Mouse (Mus musculus) Patski (cell line): ENCODE results near the gene Rdh5. TPM values are rescaled to one million over a fixed set of nuclear protein-coding genes. Genes with fewer than 3 reads are reported as not detected.

Experiments used
- ATAC-seq: fragments of 100-300 bp; one replicate; pipeline ENCODE4 v1.8.0; 2021
- CTCF ChIA-PET: fragments of 350-600 bp; sonication (Branson Sonifier 250); formaldehyde crosslinking; loops from one replicate; lab custom pipeline; 2022; ENCODE audit warnings: inconsistent platforms; lab: Charles Lee
- POLR2A ChIA-PET: fragments of 350-600 bp; sonication (Branson Sonifier 250); formaldehyde crosslinking; loops from one replicate; lab custom pipeline; 2022; ENCODE audit warnings: antibody characterized with exemption, inconsistent platforms; lab: Charles Lee
- DNase-seq: peaks from one replicate; pipeline ENCODE4 v3.0.0-alpha.2; 2011; ENCODE audit warnings: low read depth, low spot score
- H3K27me3 ChIP-seq: fragments of 371-371 bp; one replicate; pipeline ENCODE4 v1.5.1; 2021
- CTCF ChIP-seq: fragments of 100-300 bp; IDR thresholded peaks from one replicate; pipeline ENCODE4 v1.5.1; 2021
- in situ Hi-C: fragments of 300-500 bp; cut with MboI; formaldehyde crosslinking; loops from 3 replicates; pipeline ENCODE4 v1.11.1; 2018; ENCODE audit warnings: low pct_unique_long_range_greater_than_20kb, mixed read lengths
- polyA plus RNA-seq: library from polyadenylated mRNA; unstranded; gene quantifications from one replicate; pipeline ENCODE4 v1.2.3, GENCODE M21; 2021

The Rdh5 gene
- polyA plus RNA-seq, 1 experiment from 2014 or later = 10.8 TPM

DNA sequence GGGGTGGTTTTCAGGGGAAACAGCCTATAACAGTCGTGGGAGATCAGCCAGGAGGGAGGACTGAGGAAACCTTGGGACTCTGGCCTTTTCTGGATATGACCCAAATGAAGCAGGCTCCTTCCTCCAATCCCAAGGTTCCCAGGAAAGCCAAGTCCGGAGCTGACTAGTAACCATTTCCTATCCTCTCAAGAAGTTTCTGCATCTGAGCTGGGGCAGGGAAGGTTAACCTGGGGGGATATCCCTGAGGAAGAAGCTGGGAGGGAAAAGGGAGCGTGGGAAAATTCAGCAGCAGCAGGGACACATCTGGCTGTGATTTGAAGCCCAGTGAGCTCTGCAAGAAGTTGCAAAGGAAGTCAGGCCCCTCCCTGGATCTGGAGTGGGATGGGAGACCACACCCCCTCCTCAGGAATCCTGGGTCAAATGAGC is 1.9 kb downstream of the Rdh5 start:
- TF ChIP-seq CTCF = no peak
- H3K27me3 ChIP-seq = no peaks in the 10 kb centered on the region
- ChIA-PET CTCF (interaction anchor here (1.4 to 11.2 kb wide), 5 partner anchors 8 to 59 kb away, joined by 4 to 99 read pairs (median 12); no protein-coding TSS in a partner anchor), POLR2A (interaction anchor here (1.3 to 4.4 kb wide), 4 partner anchors 8 to 18 kb away, joined by 3 to 28 read pairs (median 17); no protein-coding TSS in a partner anchor)
- in situ Hi-C loops = loop anchor here (5.0 to 25.0 kb wide), 2 partner anchors 57 to 1258 kb away; partner anchors contain the start of genes Nab2 and Nemp1
- DNase-seq = no peak
- no peak for ATAC-seq

DNA sequence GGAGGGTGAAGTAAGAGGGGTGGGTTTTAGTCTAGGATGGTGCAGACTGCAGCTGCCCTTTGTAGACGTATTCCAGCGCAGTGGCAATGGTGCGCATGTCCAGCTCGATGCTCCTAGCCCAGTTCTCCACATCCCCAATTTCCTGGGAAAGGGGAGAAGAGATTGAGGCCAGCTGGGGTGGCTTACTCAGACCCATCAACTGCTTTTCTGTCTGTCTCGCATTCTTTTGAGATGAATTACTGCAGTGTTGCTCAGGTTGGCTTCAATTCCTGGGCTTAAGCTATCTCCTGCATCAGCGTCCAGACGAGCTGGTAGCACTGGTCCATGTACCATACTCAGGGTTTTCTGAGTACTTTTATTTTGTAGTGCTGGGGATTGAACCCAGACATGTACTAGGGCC is 2.7 kb downstream of the Rdh5 start:
- POLR2A ChIA-PET = interaction anchor here (1.0 to 4.4 kb wide), 4 partner anchors 11 to 22 kb away, joined by 3 to 28 read pairs (median 10); no protein-coding TSS in a partner anchor
- ATAC-seq (no peak), DNase-seq (no peak)
- in situ Hi-C loops = loop anchor here (5.0 to 25.0 kb wide), 2 partner anchors 57 to 1258 kb away; partner anchors contain the start of genes Nab2 and Nemp1
- TF ChIP-seq CTCF = no peak
- CTCF ChIA-PET = interaction anchor here (5.7 to 11.2 kb wide), 2 partner anchors 25 to 60 kb away, joined by 54 to 99 read pairs; no protein-coding TSS in a partner anchor
- H3K27me3 ChIP-seq = no peaks in the 10 kb centered on the region

DNA sequence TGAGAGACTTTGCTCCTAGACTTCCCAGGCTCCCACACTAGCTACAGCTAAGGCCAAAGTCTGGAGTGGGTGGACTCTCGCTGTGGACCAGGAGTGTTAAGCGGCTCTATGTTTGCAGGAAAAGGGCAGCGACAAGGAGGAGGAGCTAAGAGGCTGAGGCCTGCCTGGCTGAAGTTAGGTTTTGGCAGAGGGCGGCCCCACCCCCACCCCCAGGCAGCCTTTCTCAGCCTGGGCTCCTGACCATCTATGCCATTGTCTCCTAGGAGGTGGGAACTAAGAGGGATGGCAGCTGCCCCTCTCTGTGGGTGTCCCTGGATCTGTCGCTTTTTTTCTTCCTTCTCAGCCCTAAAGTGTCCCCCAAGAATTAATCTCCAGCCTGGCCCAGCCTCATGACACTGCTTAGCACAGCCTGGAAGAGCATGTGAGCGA is 3.5 kb downstream of the Rdh5 start:
- ChIA-PET POLR2A (interaction anchor here (1.0 to 2.9 kb wide), 3 partner anchors 9 to 23 kb away, joined by 3 to 18 read pairs (median 3); no protein-coding TSS in a partner anchor), CTCF (interaction anchor here (0.7 to 11.2 kb wide), 5 partner anchors 12 to 60 kb away, joined by 3 to 99 read pairs (median 4); no protein-coding TSS in a partner anchor)
- TF ChIP-seq CTCF = no peak
- ATAC-seq (no peak), DNase-seq (no peak)
- no peaks in the 10 kb centered on the region for H3K27me3 ChIP-seq
- in situ Hi-C loops = loop anchor here (25.0 kb wide), 1 partner anchor 1257 kb away; the partner anchor contains the start of genes Nab2 and Nemp1

DNA sequence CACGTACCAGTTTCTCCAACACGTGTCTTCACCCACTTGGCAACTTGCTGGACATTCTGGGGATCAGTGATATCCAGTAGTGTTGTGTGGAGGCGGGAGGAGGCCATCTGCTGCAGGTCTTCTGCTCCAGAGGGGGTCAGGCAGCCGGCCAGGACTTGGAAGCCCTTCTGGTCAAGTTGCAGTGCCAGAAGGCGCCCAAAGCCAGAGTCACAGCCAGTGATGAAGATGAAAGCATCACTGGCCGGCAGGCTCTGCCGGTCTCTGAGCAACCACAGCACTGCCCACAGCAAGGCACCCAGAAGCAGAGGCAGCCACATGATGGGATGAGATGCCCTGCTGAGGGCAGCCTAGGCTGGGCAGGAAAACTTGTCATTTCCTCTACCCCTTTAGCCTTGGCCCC is 4.4 kb downstream of the Rdh5 start:
- in situ Hi-C loops = loop anchor here (25.0 kb wide), 1 partner anchor 1256 kb away; the partner anchor contains the start of genes Nab2 and Nemp1
- TF ChIP-seq CTCF = no peak
- CTCF ChIA-PET = interaction anchor here (0.7 to 11.2 kb wide), 3 partner anchors 13 to 26 kb away, joined by 3 to 99 read pairs (median 3); no protein-coding TSS in a partner anchor
- H3K27me3 ChIP-seq = no peaks in the 10 kb centered on the region
- POLR2A ChIA-PET = interaction anchor here (1.0 to 1.6 kb wide), 2 partner anchors 8 to 9 kb away, joined by 3 read pairs; no protein-coding TSS in a partner anchor
- DNase-seq = no peak
- peak; percentile 15 for ATAC-seq

DNA sequence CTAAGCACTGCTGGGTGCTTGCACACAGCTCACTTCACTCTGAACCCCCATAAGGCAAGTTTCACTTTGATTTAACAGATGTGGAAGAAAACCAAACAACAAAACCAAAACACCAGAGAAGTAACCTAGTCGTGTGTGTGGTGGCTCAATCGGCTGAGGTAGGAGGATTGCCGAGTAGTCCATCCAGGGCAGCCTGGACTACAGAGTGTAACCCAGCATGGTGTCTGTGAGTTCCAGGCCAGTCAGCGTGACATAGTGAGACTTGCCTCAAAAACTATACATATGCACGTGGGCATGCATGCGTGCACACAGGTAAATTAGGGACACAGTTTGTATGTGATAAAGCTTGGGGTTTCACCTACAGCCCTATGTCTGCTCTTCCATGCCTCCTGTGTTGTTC is 5.3 kb downstream of the Rdh5 start:
- ChIA-PET POLR2A (interaction anchor here (1.6 to 2.3 kb wide), 2 partner anchors 9 to 61 kb away, joined by 3 to 6 read pairs; no protein-coding TSS in a partner anchor), CTCF (interaction anchor here (1.7 to 5.1 kb wide), 2 partner anchors 14 to 27 kb away, joined by 4 to 48 read pairs; no protein-coding TSS in a partner anchor)
- ATAC-seq = no peak
- DNase-seq = no peak
- no peak for TF ChIP-seq CTCF
- H3K27me3 ChIP-seq = no peaks in the 10 kb centered on the region
- in situ Hi-C loops = loop anchor here (25.0 kb wide), 1 partner anchor 1255 kb away; the partner anchor contains the start of genes Nab2 and Nemp1

DNA sequence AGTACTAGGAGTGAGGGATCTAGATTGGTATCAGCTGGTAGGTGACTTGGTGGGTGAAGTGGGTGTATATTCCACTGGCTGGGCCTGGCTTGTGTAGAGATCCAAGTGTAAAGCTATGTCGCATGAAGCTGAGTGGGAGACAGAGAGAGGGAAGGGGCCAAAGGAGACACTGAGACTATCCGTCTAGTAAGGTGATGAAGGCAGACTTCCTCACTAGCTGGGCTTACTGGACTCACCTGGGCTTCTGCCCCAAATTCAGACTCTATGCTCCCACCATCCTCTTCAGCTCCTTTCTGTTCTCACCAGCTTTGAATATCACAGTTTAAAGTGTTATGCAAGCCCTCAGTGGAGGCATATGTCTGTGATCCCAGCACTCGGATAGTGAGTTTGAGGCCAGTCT is 6.0 kb downstream of the Rdh5 start:
- in situ Hi-C loops = loop anchor here (25.0 kb wide), 1 partner anchor 1254 kb away; the partner anchor contains the start of genes Nab2 and Nemp1
- ATAC-seq = no peak
- POLR2A ChIA-PET = interaction anchor here (1.6 to 2.3 kb wide), 2 partner anchors 61 to 64 kb away, joined by 3 to 6 read pairs; no protein-coding TSS in a partner anchor

DNA sequence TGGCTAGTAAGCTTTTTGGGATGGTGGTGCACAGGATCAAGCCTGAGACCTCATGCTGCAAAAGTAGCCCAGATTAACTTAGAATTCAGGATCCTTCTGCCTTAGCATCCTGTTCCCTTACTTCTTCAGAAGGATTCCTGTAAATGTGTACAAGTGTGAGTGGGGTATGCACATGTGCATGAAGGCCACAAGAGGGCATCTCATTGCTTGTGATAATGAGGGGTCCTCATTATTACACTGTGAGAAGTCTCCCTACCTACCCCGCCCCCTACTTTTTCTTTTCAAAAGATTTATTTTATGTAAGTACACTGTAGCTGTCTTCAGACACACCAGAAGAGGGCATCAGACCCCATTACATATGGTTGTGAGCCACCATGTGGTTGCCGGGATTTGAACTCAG is 7.1 kb downstream of the Rdh5 start:
- no peak for TF ChIP-seq CTCF
- in situ Hi-C loops = loop anchor here (25.0 kb wide), 1 partner anchor 1253 kb away; the partner anchor contains the start of genes Nab2 and Nemp1
- POLR2A ChIA-PET = interaction anchor here (1.6 to 2.3 kb wide), 2 partner anchors 62 to 65 kb away, joined by 3 to 6 read pairs; no protein-coding TSS in a partner anchor
- CTCF ChIA-PET = interaction anchor here (1.0 to 5.1 kb wide), 5 partner anchors 9 to 63 kb away, joined by 4 to 48 read pairs (median 4); partner anchors contain the start of gene Bloc1s1
- DNase-seq (no peak), ATAC-seq (no peak)
- H3K27me3 ChIP-seq = no peaks in the 10 kb centered on the region

More for the DNA sequence above, 6.0 kb downstream of the Rdh5 start:
- TF ChIP-seq CTCF = no peak
- no peaks in the 10 kb centered on the region for H3K27me3 ChIP-seq
- CTCF ChIA-PET = interaction anchor here (1.7 to 5.1 kb wide), 2 partner anchors 15 to 28 kb away, joined by 4 to 48 read pairs; no protein-coding TSS in a partner anchor
- no peak for DNase-seq

DNA sequence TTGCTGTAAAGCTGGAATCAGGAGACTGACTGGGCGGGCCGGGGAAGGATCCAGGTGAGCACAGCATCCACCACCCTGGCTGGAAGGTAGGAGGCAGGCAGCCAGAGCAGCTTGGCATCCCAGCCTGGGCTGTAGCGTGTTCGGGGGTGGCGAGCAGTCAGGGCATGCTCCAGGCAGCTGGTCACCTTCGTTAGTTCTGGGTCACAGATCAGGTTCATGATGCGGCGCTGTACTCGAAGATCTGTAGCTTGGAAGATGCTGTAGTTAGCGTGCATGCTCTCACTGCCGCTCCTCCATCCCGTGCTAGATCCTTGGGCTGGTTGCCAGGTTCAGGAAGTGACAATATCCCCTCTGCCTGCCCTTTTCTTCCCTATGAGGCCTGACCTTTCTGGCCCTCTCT is 9.0 kb downstream of the Rdh5 start:
- POLR2A ChIA-PET = interaction anchor here (1.1 to 3.1 kb wide), 4 partner anchors 8 to 64 kb away, joined by 3 to 16 read pairs (median 6); no protein-coding TSS in a partner anchor
- in situ Hi-C loops = loop anchor here (25.0 kb wide), 1 partner anchor 1251 kb away; the partner anchor contains the start of genes Nab2 and Nemp1
- H3K27me3 ChIP-seq = no peaks in the 10 kb centered on the region
- DNase-seq = no peak
- CTCF ChIA-PET = interaction anchor here (0.7 to 5.1 kb wide), 15 partner anchors 9 to 168 kb away, joined by 3 to 48 read pairs (median 6); partner anchors contain the start of genes Bloc1s1, Cd63, Mettl7b and Rdh5
- TF ChIP-seq CTCF = no peak
- ATAC-seq = no peak

DNA sequence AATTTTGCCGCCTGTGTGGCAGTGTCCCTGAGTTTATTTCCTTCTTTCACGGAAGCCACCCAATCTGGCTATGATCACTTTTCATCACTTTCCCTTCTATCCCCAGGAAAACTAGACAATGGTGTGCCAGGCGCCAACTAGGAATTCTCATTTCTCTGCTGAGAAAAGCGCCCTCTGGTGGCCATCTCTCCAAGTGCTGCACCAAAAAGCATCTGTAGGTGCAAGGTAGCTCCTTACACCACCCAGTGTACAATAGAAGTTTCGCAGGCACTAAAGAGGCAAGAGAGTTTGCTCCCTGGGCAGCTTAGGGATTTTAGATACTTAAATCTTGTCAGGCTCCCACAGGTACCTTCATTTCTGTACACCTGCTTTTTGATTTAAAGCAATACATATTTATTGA is 9.5 kb downstream of the Rdh5 start:
- in situ Hi-C loops = loop anchor here (25.0 kb wide), 1 partner anchor 1251 kb away; the partner anchor contains the start of genes Nab2 and Nemp1
- peak; percentile 4 for ATAC-seq
- TF ChIP-seq CTCF = no peak
- DNase-seq = no peak
- no peaks in the 10 kb centered on the region for H3K27me3 ChIP-seq
- ChIA-PET CTCF (interaction anchor here (0.7 to 5.1 kb wide), 16 partner anchors 9 to 168 kb away, joined by 3 to 48 read pairs (median 5); partner anchors contain the start of genes Bloc1s1, Cd63, Mettl7b and Rdh5), POLR2A (interaction anchor here (0.6 to 3.1 kb wide), 5 partner anchors 8 to 64 kb away, joined by 3 to 16 read pairs (median 6); no protein-coding TSS in a partner anchor)
